Mouse (Mus musculus) liver (tissue): ENCODE data around the gene Vwa3a.

Source experiments
- DNase-seq: peaks from one replicate; pipeline ENCODE4 v3.0.0-alpha.2; 2020; ENCODE audit warnings: mixed read lengths

Gene Vwa3a

GRCm38 (mm10) chr7:120838436-120839160, 99.5 kb downstream of the Vwa3a start:
- DNase-seq: no peak

GRCm38 (mm10) chr7:120839786-120840185, 100.7 kb downstream of the Vwa3a start:
- no peak for DNase-seq

- DNase-seq: peak; percentile 95
Measured at GRCm38 (mm10) chr7:120842345-120843036, 103.4 kb downstream of the Vwa3a start, which contains the start of gene Eef2k. Eef2k (plus strand) TSS chr7:120842831.

GRCm38 (mm10) chr7:120843037-120843621, 104.0 kb downstream of the Vwa3a start:
- peak; percentile 90 for DNase-seq

- peak; percentile 42 for DNase-seq
Measured at GRCm38 (mm10) chr7:120843852-120844435, 104.8 kb downstream of the Vwa3a start.

GRCm38 (mm10) chr7:120844689-120845088, 105.6 kb downstream of the Vwa3a start:
- DNase-seq: peak; percentile 64

- no peak for DNase-seq
Measured at GRCm38 (mm10) chr7:120848831-120849512, 109.9 kb downstream of the Vwa3a start.

- no peak for DNase-seq
Measured at GRCm38 (mm10) chr7:120850165-120850564, 111.0 kb downstream of the Vwa3a start.
